Mouse (Mus musculus): ENCODE results near the gene Ambn. TPM values are rescaled to one million over a fixed set of nuclear protein-coding genes. Genes with fewer than 3 reads are reported as not detected.
A peak's percentile ranks its signal among the peaks of the same experiment; 100 is the strongest.
"Not testable (repeated sequence)": the region's sequence is repeated elsewhere in the genome, so short reads cannot be mapped to it uniquely, and the experiment has no call there.

Gene Ambn
- not detected for total RNA-seq (2021)

- intact Hi-C loops (cut with DNase I) = no loop called here
These were observed at the start of gene Ambn for GRCm38 (mm10) chr5:88455691-88456090. Gene Ambn, plus strand, starts transcription at chr5:88455991.

GRCm38 (mm10) chr5:88420319-88421065 is 35.3 kb upstream of the Ambn start:
- DNase-seq = no peak
- intact Hi-C loops (cut with DNase I) = no loop called here

More at GRCm38 (mm10) chr5:88455691-88456090, at the start of gene Ambn:
- DNase-seq = no peak

GRCm38 (mm10) chr5:88424892-88425291 is 30.9 kb upstream of the Ambn start:
- DNase-seq; intact Hi-C loops (cut with DNase I): not testable (repeated sequence)

GRCm38 (mm10) chr5:88426753-88427152 is 29.0 kb upstream of the Ambn start:
- intact Hi-C loops (cut with DNase I) = no loop called here
- peak; percentile 3 for DNase-seq

- DNase-seq = no peak
- intact Hi-C loops (cut with DNase I) = no loop called here
These were observed 11.7 kb downstream of the Ambn start for GRCm38 (mm10) chr5:88467471-88467870.

- intact Hi-C loops (cut with DNase I) = no loop called here
- DNase-seq = no peak
These were observed 13.3 kb downstream of the Ambn start for GRCm38 (mm10) chr5:88468807-88469704.

- DNase-seq = no peak
- intact Hi-C loops (cut with DNase I) = no loop called here
These were observed 31.9 kb downstream of the Ambn start, which contains the start of gene Enam for GRCm38 (mm10) chr5:88487675-88488074. Gene Enam, plus strand, starts transcription at chr5:88487975.

GRCm38 (mm10) chr5:88489004-88489403 is 33.2 kb downstream of the Ambn start:
- no peak for DNase-seq
- intact Hi-C loops (cut with DNase I) = no loop called here

GRCm38 (mm10) chr5:88491111-88491510 is 35.3 kb downstream of the Ambn start:
- intact Hi-C loops (cut with DNase I) = no loop called here
- DNase-seq = no peak

- intact Hi-C loops (cut with DNase I) = no loop called here
- DNase-seq = no peak
These were observed 44.0 kb downstream of the Ambn start for GRCm38 (mm10) chr5:88499781-88500180.

- no peak for DNase-seq
- intact Hi-C loops (cut with DNase I) = no loop called here
These were observed 52.8 kb downstream of the Ambn start for GRCm38 (mm10) chr5:88508555-88508954.

GRCm38 (mm10) chr5:88508990-88509389 is 53.2 kb downstream of the Ambn start:
- DNase-seq = no peak
- intact Hi-C loops (cut with DNase I) = no loop called here

Other genes starting within 250 kb of the Ambn start
- gene Gm7714, start 187.1 kb upstream of the Ambn start, total RNA-seq (2021) = not detected
- not detected for gene Prol1, start 138.7 kb upstream of the Ambn start, total RNA-seq (2021)
- gene Amtn, start 79.9 kb upstream of the Ambn start, total RNA-seq (2021) = not detected
- gene Enam, start 32.0 kb downstream of the Ambn start, total RNA-seq (2021) = not detected
- gene Jchain, start 71.9 kb downstream of the Ambn start, total RNA-seq (2021) = under 1 TPM; 0.30 to 0.52 TPM
- 10 to 100 TPM; 29.2 to 29.7 TPM for gene Utp3, start 98.5 kb downstream of the Ambn start, total RNA-seq (2021)
- gene Rufy3, start 109.0 kb downstream of the Ambn start, total RNA-seq (2021) = 100 to 1,000 TPM; 284 to 286 TPM
- 10 to 100 TPM; 63.4 to 66.7 TPM for gene Grsf1, start 220.2 kb downstream of the Ambn start, total RNA-seq (2021)